Mouse (Mus musculus) urinary bladder, postnatal 10 days (tissue): ENCODE results near the gene Inpp5b.
"Not testable (repeated sequence)": the region's sequence is repeated elsewhere in the genome, so short reads cannot be mapped to it uniquely, and the experiment has no call there.

Experiments used
- DNase-seq: peaks from one replicate; pipeline ENCODE4 v3.0.0; 2022; ENCODE audit warnings: low spot score

The Inpp5b gene

GRCm38 (mm10) chr4:124741376-124742343 is at the start of gene Inpp5b:
Gene Inpp5b (plus strand): TSS chr4:124741850.
- DNase-seq = no peak

GRCm38 (mm10) chr4:124692416-124692861 is 49.2 kb upstream of the Inpp5b start:
- DNase-seq = no peak

DNA sequence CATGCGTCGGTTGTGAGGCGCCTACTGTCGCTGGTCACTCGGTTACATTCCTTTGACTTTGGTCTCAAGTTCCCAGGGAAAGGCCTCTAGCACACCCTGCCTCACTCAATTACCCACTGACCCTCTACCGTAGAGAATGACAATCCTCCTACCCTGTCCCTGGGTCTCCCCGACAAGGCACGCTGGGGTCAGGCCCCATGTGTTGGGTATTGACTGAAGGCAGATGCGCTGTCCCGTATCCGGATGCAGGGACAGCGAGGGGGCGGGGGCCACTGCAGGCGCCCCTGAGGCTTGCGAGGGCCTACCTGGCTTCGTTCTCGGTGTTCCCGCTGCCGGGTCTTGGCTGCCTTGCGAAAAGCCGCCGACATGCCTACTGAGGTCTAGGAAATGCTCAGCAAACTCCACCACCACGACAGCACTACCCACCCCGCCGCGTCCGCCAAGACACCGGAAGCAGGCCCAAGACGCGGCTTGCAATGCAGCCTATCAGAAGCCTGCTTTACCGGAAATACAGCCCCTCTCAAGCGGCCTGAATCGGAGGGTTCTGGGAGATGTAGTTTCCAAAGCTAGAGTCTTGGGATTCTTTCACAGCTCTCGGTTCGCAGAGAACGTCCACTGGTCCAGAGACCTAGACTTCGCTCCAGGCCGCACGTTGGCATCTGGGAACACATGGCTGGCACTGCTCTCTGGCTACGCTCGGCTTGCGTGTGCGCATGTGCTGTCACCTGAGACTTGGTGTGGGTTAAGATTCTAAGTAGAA is 48.3 kb upstream of the Inpp5b start, which contains the start of gene Utp11:
Gene Utp11 (minus strand): TSS at position 466 of the 760 bp plus-strand sequence.
- DNase-seq = no peak

DNA sequence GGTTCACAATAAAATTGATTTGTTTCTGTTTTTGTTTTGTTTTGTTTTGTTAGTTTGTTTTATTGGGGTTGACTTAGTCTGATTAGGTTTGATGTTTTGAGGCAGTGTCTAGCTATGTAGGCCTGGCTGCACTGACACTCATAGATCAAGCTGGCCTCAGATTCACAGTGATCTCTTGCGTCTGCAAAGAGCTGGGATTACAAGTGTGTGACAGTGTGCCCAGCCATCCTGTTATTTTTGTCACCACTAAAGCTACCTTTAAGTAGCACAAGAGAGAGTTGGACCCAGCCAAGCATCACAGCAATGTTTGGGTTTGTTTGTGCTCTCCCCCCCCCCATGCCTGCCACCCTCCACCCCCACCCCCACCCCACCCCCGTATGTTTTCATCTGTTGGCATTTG is 47.1 kb upstream of the Inpp5b start:
- no peak for DNase-seq

- DNase-seq = no peak
These were observed 45.7 kb upstream of the Inpp5b start for GRCm38 (mm10) chr4:124695786-124696516.

DNA sequence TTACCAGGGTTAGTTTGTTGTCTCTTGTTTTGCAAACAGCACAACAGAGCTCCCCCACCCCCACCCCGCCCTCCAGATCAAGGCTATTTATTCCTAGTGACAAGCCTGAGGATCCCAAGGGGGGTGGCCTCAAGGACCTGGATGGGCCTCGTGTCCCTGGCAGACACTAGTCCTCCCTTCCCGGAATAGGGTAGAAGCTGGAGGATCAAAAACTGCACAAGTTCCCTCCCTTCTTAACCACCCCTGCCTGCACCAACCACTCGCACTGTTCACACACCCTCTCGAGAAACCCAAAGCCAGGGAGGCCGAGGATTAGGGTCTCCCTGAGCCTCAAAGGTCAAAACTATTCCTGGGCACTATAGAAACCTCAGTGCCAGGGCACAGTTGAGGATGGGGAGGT is 41.9 kb upstream of the Inpp5b start:
- no peak for DNase-seq

- DNase-seq = no peak
These were observed 41.2 kb upstream of the Inpp5b start, which contains the start of gene Fhl3 for GRCm38 (mm10) chr4:124700248-124700971. Gene Fhl3 (plus strand): TSS chr4:124700701.

- no peak for DNase-seq
These were observed 40.4 kb upstream of the Inpp5b start for GRCm38 (mm10) chr4:124701052-124701845.

- DNase-seq = no peak
These were observed 39.7 kb upstream of the Inpp5b start for GRCm38 (mm10) chr4:124701916-124702315.

DNA sequence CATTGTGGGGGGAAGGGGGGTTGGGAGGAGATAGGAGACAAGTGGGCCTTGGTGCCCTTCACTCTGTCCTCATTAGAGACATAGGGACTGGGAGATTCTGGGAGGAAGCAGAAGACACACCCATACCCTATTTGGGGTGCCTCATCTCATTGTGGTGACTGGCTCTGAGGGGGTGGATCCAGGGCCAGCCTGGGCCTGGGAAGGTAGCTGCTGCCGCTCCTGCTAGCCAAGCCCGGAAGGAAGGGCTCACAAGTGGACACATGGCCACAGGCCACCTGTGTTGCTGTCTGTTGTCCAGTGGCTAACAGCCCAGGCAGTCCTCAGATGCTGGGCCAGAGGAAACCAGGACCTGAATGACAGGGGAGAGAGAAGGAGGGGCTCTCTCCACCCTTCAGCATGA is 38.2 kb upstream of the Inpp5b start:
- no peak for DNase-seq

GRCm38 (mm10) chr4:124703881-124704796 is 37.5 kb upstream of the Inpp5b start:
- DNase-seq = no peak

DNA sequence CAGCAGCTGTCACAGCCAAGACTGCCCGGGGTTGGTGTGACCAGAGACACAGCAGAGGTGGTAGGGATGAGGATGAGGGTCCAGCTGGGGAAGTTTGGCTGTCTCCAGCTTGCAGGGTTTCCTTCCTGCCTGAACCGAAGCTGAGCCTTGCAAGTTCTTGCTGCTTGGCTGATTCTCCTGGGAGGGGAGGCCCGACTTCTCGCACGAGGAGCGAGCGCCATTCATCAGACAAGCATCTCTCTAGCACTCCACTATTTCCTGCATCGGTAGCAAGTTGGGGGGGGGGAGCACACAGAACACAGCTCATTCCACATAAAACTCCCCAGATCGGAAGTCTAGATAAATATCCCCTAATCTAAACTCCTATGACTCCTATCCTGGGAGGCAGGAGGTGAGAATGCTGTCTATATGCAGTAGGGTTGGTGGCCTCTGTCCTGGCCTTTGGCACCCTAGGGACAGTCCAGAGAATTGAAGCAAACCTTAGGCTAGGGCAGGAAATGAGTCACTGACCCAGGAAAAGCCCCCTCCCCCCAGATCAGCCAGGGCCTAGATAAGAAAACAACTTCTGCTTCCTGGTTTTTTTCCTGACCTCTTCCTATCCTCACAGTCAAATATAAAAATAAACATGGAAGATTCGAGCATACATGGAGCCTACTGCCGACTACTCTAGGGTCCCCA is 36.7 kb upstream of the Inpp5b start:
- no peak for DNase-seq

GRCm38 (mm10) chr4:124705661-124706269 is 35.9 kb upstream of the Inpp5b start:
- no peak for DNase-seq

DNA sequence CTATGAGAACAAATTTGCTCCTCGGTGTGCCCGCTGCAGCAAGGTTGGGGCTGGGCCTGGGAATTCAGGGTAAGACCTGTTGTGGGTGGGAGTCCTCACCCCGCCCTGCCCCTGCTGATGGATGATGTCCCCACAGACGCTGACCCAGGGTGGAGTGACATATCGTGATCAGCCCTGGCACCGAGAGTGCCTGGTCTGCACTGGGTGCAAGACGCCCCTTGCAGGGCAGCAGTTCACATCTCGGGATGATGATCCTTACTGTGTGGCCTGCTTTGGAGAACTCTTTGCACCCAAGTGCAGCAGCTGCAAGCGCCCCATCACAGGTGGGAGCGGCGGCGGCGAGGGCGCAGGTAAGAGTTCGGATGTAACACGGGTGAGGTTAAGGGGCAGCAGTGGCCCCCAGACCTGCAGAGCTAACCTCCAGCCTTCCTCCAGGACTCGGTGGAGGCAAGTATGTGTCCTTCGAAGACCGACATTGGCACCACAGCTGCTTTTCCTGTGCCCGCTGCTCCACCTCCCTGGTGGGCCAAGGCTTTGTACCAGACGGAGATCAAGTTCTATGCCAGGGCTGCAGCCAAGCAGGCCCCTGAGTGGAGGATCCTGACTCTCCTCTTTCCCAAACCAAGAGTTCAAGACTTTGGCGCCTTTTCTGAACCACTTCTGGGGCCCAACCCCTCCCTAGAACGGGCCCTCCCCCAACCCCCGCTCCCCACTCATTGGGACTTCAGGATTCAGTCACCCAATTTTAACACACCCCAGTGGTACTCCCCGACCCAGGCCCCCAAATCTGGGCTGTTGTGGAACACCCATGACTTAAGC is 34.1 kb upstream of the Inpp5b start:
- not testable (repeated sequence) for DNase-seq

GRCm38 (mm10) chr4:124708200-124708517 is 33.5 kb upstream of the Inpp5b start:
- not testable (repeated sequence) for DNase-seq

GRCm38 (mm10) chr4:124708518-124709477 is 32.9 kb upstream of the Inpp5b start:
- DNase-seq = peak; percentile 68
